Mouse (Mus musculus): ENCODE data around the gene Kcnn1. TPM values are rescaled to one million over a fixed set of nuclear protein-coding genes. Genes with fewer than 3 reads are reported as not detected.

Kcnn1 gene
- polyA plus RNA-seq, 1 experiment: 3.2 TPM

DNA sequence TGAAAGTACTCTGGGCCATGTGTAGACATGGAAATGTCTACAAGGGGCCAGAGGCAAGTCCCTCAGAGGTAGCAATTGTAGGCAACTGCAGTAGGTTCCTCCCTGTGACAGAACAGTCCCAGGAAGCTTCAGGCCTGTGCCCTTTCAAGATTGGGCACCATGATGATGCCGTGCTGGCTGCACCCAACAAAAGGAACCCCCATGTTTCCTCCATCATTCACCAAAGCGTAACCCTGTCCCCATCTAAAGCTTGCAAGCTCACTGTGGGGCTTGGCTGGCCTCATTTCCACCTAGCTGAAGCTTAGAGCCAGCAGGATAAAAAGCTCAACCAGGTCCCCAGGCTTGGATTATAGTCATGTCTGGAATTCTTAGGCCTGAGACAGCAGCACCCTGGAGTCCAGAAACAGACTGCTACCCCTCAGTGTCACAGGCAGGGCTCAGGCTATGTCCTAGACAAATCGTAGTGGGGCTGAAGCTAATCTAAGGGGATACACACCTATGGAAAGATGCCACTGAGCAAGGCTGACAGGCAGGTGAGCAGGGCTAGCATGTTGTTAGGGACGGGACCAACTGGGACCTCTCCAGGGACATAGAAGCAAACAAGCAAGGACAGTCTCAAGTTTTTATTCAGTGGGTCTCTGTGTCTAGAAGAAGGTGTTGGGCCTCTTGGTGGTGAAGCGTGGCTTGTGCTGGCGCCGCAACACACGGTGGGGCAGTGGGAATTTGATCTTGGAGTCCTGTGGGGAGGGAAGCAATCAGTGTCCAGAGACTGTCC lies 31.9 kb upstream of the Kcnn1 start:
- peak overlapping the region; percentile 82 for H3K4me3 ChIP-seq (ENCODE audit: insufficient read depth, poor library complexity, severe bottlenecking)
- no peak for TF ChIP-seq FOSL1 (IDR thresholded peaks at IDR 0.05; ENCODE audit: insufficient read depth, low read length, poor library complexity, severe bottlenecking)
- TF ChIP-seq MYOD1 (IDR thresholded peaks at IDR 0.05; ENCODE audit: control insufficient read depth, insufficient read length, low read depth): no peak
- TF ChIP-seq CTCF (IDR thresholded peaks at IDR 0.05; ENCODE audit: control insufficient read depth, insufficient read depth, insufficient read length): no peak
- no peak for TF ChIP-seq USF1 (IDR thresholded peaks at IDR 0.05; ENCODE audit: low read depth)
- no peak for TF ChIP-seq MYOG (IDR thresholded peaks at IDR 0.05; ENCODE audit: control insufficient read depth, extremely low read depth, insufficient read length)
- no peak for TF ChIP-seq MAX (IDR thresholded peaks at IDR 0.05)
- no peak for TF ChIP-seq CEBPB (IDR thresholded peaks at IDR 0.05; ENCODE audit: low read depth)
- H3K27me3 ChIP-seq (ENCODE audit: control insufficient read depth, insufficient read depth, insufficient read length): no peaks in the 10 kb centered on the region
- peak overlapping the region; percentile 59 for H3ac ChIP-seq (ENCODE audit: control insufficient read depth, insufficient read length, low read depth)
- H3K79me2 ChIP-seq (ENCODE audit: control insufficient read depth, insufficient read depth): peaks cover 27% of the 10 kb centered on the region
- H3K36me3 ChIP-seq (ENCODE audit: control insufficient read depth, insufficient read depth): peaks cover 38% of the 10 kb centered on the region
- peaks cover 13% of the 10 kb centered on the region for H3K79me3 ChIP-seq (ENCODE audit: low read depth)

DNA sequence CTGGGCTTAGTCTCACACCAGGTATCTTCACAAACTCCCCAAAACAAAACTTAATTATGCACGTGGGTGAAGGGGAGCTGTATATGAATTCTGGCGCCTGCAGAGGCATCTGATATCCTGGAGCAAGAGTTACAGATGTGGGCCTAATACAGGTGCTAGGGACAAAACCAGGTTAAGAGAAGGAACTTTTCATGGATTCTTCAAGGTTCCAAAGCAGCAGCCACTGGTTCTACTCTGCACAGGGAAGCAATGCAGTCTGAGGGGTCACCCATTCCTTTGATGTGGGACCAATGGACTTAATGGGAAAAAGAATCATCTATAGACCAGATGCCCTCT lies 31.3 kb upstream of the Kcnn1 start:
- no peaks in the 10 kb centered on the region for H3K27me3 ChIP-seq (ENCODE audit: control insufficient read depth, insufficient read depth, insufficient read length)

DNA sequence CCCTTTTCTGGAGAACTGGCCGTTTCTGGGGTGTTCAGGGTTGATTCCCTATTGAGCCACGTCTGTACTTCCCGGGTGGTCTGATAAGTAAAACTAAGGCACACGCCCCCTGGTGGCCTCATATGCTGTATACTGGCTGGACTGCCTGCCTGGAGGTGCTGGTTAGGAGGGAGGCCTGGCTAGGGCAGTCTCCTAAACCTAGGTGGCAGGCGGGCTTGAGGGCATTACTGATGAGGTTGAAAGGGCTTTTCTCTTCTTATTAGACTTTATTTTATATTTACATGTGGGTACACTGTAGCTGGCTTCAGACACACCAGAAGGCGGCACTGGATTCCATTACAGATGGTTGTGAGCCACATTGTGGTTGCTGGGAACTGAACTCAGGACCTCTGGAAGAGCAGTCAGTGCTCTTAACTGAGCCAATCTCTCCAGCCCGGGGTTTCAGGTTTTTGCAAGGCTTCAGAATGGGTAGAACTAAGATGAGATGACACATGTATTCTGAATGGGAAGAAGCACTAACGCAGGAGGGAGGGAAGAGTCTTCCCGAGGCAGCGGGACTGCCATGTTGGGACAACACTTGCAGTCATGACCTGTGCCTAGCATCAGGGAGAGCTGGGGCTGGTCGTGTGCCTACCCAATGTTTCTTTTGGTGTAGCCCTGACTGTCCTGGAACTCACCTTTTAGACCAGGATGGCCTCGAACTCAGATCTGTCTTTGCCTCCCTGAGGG lies 30.8 kb upstream of the Kcnn1 start:
- H3K36me3 ChIP-seq (ENCODE audit: control insufficient read depth, insufficient read depth): peaks cover 38% of the 10 kb centered on the region
- peaks cover 27% of the 10 kb centered on the region for H3K79me2 ChIP-seq (ENCODE audit: control insufficient read depth, insufficient read depth)
- peaks cover 13% of the 10 kb centered on the region for H3K79me3 ChIP-seq (ENCODE audit: low read depth)
- no peak for TF ChIP-seq FOSL1 (IDR thresholded peaks at IDR 0.05; ENCODE audit: insufficient read depth, low read length, poor library complexity, severe bottlenecking)
- no peak for TF ChIP-seq MYOD1 (IDR thresholded peaks at IDR 0.05; ENCODE audit: control insufficient read depth, insufficient read length, low read depth)
- TF ChIP-seq CTCF (IDR thresholded peaks at IDR 0.05; ENCODE audit: control insufficient read depth, insufficient read depth, insufficient read length): no peak
- no peak for TF ChIP-seq MAX (IDR thresholded peaks at IDR 0.05)
- TF ChIP-seq MYOG (IDR thresholded peaks at IDR 0.05; ENCODE audit: control insufficient read depth, extremely low read depth, insufficient read length): no peak
- no peak for TF ChIP-seq USF1 (IDR thresholded peaks at IDR 0.05; ENCODE audit: low read depth)
- no peak for TF ChIP-seq CEBPB (IDR thresholded peaks at IDR 0.05; ENCODE audit: low read depth)
- H3K27me3 ChIP-seq (ENCODE audit: control insufficient read depth, insufficient read depth, insufficient read length): no peaks in the 10 kb centered on the region
- no peak overlapping the region for H3ac ChIP-seq (ENCODE audit: control insufficient read depth, insufficient read length, low read depth)
- H3K4me3 ChIP-seq (ENCODE audit: insufficient read depth, poor library complexity, severe bottlenecking): no peak overlapping the region

More for the DNA sequence above, 31.3 kb upstream of the Kcnn1 start:
- Histone ChIP-seq H3K36me3 (ENCODE audit: control insufficient read depth, insufficient read depth) (peaks cover 38% of the 10 kb centered on the region), H3K79me3 (ENCODE audit: low read depth) (peaks cover 13% of the 10 kb centered on the region), H3ac (ENCODE audit: control insufficient read depth, insufficient read length, low read depth) (no peak overlapping the region), H3K4me3 (ENCODE audit: insufficient read depth, poor library complexity, severe bottlenecking) (no peak overlapping the region), H3K79me2 (ENCODE audit: control insufficient read depth, insufficient read depth) (peaks cover 27% of the 10 kb centered on the region)
- TF ChIP-seq USF1 (IDR thresholded peaks at IDR 0.05; ENCODE audit: low read depth): no peak
- no peak for TF ChIP-seq FOSL1 (IDR thresholded peaks at IDR 0.05; ENCODE audit: insufficient read depth, low read length, poor library complexity, severe bottlenecking)

DNA sequence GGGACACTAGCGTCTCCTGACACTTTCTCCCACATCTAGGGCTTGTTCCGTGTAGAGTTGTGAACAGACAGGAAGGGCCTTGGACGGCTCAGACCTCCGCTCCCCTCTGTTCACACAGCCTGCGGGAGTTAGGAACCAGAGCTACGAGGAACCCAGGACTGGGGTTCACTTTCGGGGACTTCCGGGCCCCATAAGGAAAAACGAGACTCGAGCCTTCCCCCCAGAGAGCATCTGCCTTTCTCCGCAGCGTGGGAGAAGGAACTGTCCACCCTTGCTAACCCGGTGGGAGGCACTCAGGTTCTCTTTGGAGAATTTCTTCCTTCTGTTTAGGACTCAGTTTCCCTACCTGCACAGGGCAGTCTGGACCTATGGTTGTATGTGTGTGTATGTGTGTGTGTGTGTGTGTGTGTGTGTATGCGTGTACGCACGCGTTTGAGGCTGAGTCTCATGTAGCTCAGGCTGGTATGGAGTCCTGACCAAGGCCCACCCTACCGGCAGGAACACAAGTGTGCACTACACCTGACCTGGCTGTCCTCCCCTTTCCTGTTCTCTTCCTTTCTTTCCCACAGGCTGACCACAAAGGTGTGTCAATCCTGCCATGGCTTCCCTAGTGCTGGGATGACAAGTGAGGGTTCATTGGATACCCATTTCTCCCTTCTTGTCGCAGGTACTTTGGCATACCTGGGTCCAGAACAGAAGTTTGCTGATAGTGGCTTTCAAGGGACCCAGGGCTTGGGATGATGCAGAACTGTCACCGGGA lies 30.0 kb upstream of the Kcnn1 start:
- TF ChIP-seq MAX (IDR thresholded peaks at IDR 0.05): no peak
- TF ChIP-seq MYOG (IDR thresholded peaks at IDR 0.05; ENCODE audit: control insufficient read depth, extremely low read depth, insufficient read length): no peak
- TF ChIP-seq CEBPB (IDR thresholded peaks at IDR 0.05; ENCODE audit: low read depth): no peak
- TF ChIP-seq FOSL1 (IDR thresholded peaks at IDR 0.05; ENCODE audit: insufficient read depth, low read length, poor library complexity, severe bottlenecking): no peak
- TF ChIP-seq MYOD1 (IDR thresholded peaks at IDR 0.05; ENCODE audit: control insufficient read depth, insufficient read length, low read depth): no peak
- TF ChIP-seq USF1 (IDR thresholded peaks at IDR 0.05; ENCODE audit: low read depth): no peak
- no peak for TF ChIP-seq CTCF (IDR thresholded peaks at IDR 0.05; ENCODE audit: control insufficient read depth, insufficient read depth, insufficient read length)
- no peak overlapping the region for H3K4me3 ChIP-seq (ENCODE audit: insufficient read depth, poor library complexity, severe bottlenecking)
- H3K36me3 ChIP-seq (ENCODE audit: control insufficient read depth, insufficient read depth): peaks cover 38% of the 10 kb centered on the region
- H3K79me3 ChIP-seq (ENCODE audit: low read depth): peaks cover 13% of the 10 kb centered on the region
- peaks cover 27% of the 10 kb centered on the region for H3K79me2 ChIP-seq (ENCODE audit: control insufficient read depth, insufficient read depth)
- no peaks in the 10 kb centered on the region for H3K27me3 ChIP-seq (ENCODE audit: control insufficient read depth, insufficient read depth, insufficient read length)
- H3ac ChIP-seq (ENCODE audit: control insufficient read depth, insufficient read length, low read depth): no peak overlapping the region

DNA sequence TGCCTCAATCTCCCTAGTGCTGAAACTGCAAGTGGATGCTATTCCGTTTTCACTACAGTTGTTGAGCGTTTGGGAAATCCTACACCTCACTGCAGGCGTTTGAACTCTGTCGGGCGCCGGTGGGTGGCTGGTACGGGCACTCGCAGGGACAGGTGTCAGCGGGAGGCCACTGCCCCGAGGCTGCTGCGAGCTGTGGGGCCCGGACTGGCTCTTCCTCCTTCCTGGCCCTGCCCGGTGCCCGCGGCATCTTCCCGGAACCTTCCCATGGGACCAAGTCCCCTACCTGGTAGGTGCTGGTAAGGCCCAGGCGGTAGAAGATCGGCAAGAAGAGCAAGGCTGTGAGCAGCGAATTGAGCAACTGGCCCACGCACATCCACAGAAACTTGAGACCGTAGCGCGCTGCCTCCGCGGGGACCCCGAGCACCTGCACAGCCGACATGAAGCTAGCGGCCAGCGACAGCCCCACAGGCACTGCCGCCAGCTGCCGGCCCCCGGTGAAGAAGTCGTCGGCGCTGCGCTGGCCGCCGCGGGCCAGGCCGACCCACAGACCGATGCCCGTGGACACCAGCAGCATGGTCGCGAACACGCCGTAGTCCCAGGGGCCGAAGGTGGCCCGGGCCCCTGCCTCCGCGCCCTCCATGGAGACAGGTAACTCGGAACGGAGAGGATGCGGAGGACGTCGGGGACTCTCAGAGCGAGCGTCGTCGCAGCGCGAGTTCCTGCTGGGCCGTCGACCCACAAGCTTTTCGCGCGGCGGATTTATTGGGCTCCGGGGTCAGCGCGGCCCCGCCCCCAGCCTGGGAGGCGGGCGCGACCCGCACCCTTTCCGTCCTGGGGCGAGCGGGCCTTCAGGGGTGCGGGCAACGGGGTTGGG lies 29.2 kb upstream of the Kcnn1 start, which contains the start of gene Slc5a5:
Slc5a5 (minus strand) TSS at position 736 of the 874 bp plus-strand sequence.
- peaks cover 38% of the 10 kb centered on the region for H3K36me3 ChIP-seq (ENCODE audit: control insufficient read depth, insufficient read depth)
- no peak within 1 kb of the TSS for H3ac ChIP-seq (ENCODE audit: control insufficient read depth, insufficient read length, low read depth)
- no peaks in the 10 kb centered on the region for H3K27me3 ChIP-seq (ENCODE audit: control insufficient read depth, insufficient read depth, insufficient read length)
- no peak within 1 kb of the TSS for H3K4me3 ChIP-seq (ENCODE audit: insufficient read depth, poor library complexity, severe bottlenecking)
- peaks cover 13% of the 10 kb centered on the region for H3K79me3 ChIP-seq (ENCODE audit: low read depth)
- H3K79me2 ChIP-seq (ENCODE audit: control insufficient read depth, insufficient read depth): peaks cover 27% of the 10 kb centered on the region
- TF ChIP-seq CEBPB (IDR thresholded peaks at IDR 0.05; ENCODE audit: low read depth) (no peak), MYOD1 (IDR thresholded peaks at IDR 0.05; ENCODE audit: control insufficient read depth, insufficient read length, low read depth) (no peak), MAX (IDR thresholded peaks at IDR 0.05) (no peak), USF1 (IDR thresholded peaks at IDR 0.05; ENCODE audit: low read depth) (no peak), MYOG (IDR thresholded peaks at IDR 0.05; ENCODE audit: control insufficient read depth, extremely low read depth, insufficient read length) (no peak), CTCF (IDR thresholded peaks at IDR 0.05; ENCODE audit: control insufficient read depth, insufficient read depth, insufficient read length) (no peak), FOSL1 (IDR thresholded peaks at IDR 0.05; ENCODE audit: insufficient read depth, low read length, poor library complexity, severe bottlenecking) (no peak)
